Mouse (Mus musculus): ENCODE data around the gene Zfand3.

GRCm38 (mm10) chr17:30027343-30028029, 23.0 kb downstream of the Zfand3 start:
- TF ChIP-seq CTCF (IDR thresholded peaks at IDR 0.05; ENCODE audit: borderline replicate concordance, insufficient read depth, low read depth, low read length) (no peak), POLR2A (IDR thresholded peaks at IDR 0.05; ENCODE audit: borderline replicate concordance, insufficient read depth, low read length) (no peak)

Measured in cerebellum, adult 2 months (tissue).